Mouse (Mus musculus) midbrain, embryonic 15.5 days (tissue): ENCODE measurements at regions not wholly inside any gene's neighbourhood (a gene's known extent, or its start where the extent isn't known, plus 50 kb on each side); places are given as distances from the start of the nearest gene placed in this dataset.

ENCODE experiments used
- ATAC-seq: fragments of 200-750 bp; cut with Nextera tagmentation; replicated peaks from 2 replicates; pipeline ENCODE4 v1.8.0; 2017; ENCODE audit warnings: moderate TSS enrichment
- H3K27ac ChIP-seq: fragments of 300-500 bp; sonication (generic); 2 replicates; pipeline ENCODE4 v1.5.1; 2015; ENCODE audit warnings: mild to moderate bottlenecking, inconsistent platforms
- H3K27me3 ChIP-seq: fragments of 300-500 bp; sonication (generic); replicated peaks from 2 replicates; pipeline ENCODE4 v1.6.1; 2015; ENCODE audit warnings: inconsistent platforms
- H3K36me3 ChIP-seq: fragments of 300-500 bp; sonication (generic); replicated peaks from 2 replicates; pipeline ENCODE4 v1.6.1; 2015; ENCODE audit warnings: inconsistent platforms
- H3K4me1 ChIP-seq: fragments of 300-500 bp; sonication (generic); 2 replicates; pipeline ENCODE4 v1.6.1; 2015; ENCODE audit warnings: inconsistent platforms
- H3K4me2 ChIP-seq: fragments of 300-500 bp; sonication (generic); 2 replicates; pipeline ENCODE4 v1.6.1; 2015; ENCODE audit warnings: inconsistent platforms, mild to moderate bottlenecking, moderate library complexity
- H3K4me3 ChIP-seq: fragments of 300-500 bp; sonication (generic); 2 replicates; pipeline ENCODE4 v1.5.1; 2015; ENCODE audit warnings: mild to moderate bottlenecking, inconsistent platforms
- H3K9ac ChIP-seq: fragments of 300-500 bp; sonication (generic); 2 replicates; pipeline ENCODE4 v1.6.1; 2015; ENCODE audit warnings: mild to moderate bottlenecking, inconsistent platforms
- H3K9me3 ChIP-seq: fragments of 300-500 bp; sonication (generic); 2 replicates; pipeline ENCODE4 v1.6.1; 2016; ENCODE audit warnings: inconsistent platforms
- WGBS: fragments of 180-500 bp; shearing (Covaris S2); methylation state at CpG from one replicate; pipeline ENCODE4 v1.1.7; 2015; ENCODE audit warnings: mixed read lengths; 5-methylcytosine and 5-hydroxymethylcytosine counted together

GRCm38 (mm10) chr14:9284976-9285605, 619.1 kb upstream of the 4930452B06Rik start:
- no peak overlapping the region for H3K9ac ChIP-seq
- peaks cover 3% of the 10 kb centered on the region; the same call in 1 of the 2 replicates for H3K4me1 ChIP-seq
- no peak overlapping the region for H3K4me3 ChIP-seq
- H3K27ac ChIP-seq = no peak overlapping the region
- H3K36me3 ChIP-seq = no peaks in the 10 kb centered on the region
- H3K4me2 ChIP-seq = no peak overlapping the region
- H3K9me3 ChIP-seq = no peaks in the 10 kb centered on the region
- 0 out of 2 replicates have a peak, but pooled peaks have one; percentile 37 for ATAC-seq
- no peaks in the 10 kb centered on the region for H3K27me3 ChIP-seq
- WGBS = 74% methylated on average over 2 of the region's 2 CpGs

- Histone ChIP-seq H3K36me3 (no peaks in the 10 kb centered on the region), H3K27me3 (no peaks in the 10 kb centered on the region), H3K27ac (no peak overlapping the region), H3K4me1 (no peaks in the 10 kb centered on the region), H3K9ac (no peak overlapping the region), H3K9me3 (no peaks in the 10 kb centered on the region), H3K4me3 (no peak overlapping the region), H3K4me2 (no peak overlapping the region)
- WGBS = 78% methylated on average over 14 of the region's 14 CpGs
- ATAC-seq = no peak
These were observed 601.4 kb upstream of the 4930452B06Rik start for GRCm38 (mm10) chr14:9267282-9268091.

- H3K27ac ChIP-seq = no peak overlapping the region
- no peak overlapping the region for H3K4me3 ChIP-seq
- no peak for ATAC-seq
- no peak overlapping the region for H3K9ac ChIP-seq
- H3K9me3 ChIP-seq = no peaks in the 10 kb centered on the region
- no peaks in the 10 kb centered on the region for H3K27me3 ChIP-seq
- H3K36me3 ChIP-seq = no peaks in the 10 kb centered on the region
- WGBS = 80% methylated on average over 1 of the region's 1 CpGs
- no peak overlapping the region for H3K4me2 ChIP-seq
- H3K4me1 ChIP-seq = no peaks in the 10 kb centered on the region
These were observed 586.0 kb upstream of the 4930452B06Rik start for GRCm38 (mm10) chr14:9252017-9252416.

GRCm38 (mm10) chr14:9245266-9245665, 579.2 kb upstream of the 4930452B06Rik start:
- H3K27ac ChIP-seq = no peak overlapping the region
- 30% methylated on average over 1 of the region's 1 CpGs for WGBS
- H3K9ac ChIP-seq = no peak overlapping the region
- no peaks in the 10 kb centered on the region for H3K36me3 ChIP-seq
- H3K9me3 ChIP-seq = no peaks in the 10 kb centered on the region
- H3K4me3 ChIP-seq = no peak overlapping the region
- H3K27me3 ChIP-seq = no peaks in the 10 kb centered on the region
- ATAC-seq = no peak
- H3K4me2 ChIP-seq = no peak overlapping the region
- H3K4me1 ChIP-seq = 0 out of 2 replicates have a peak, but pooled peaks cover 2% of the 10 kb centered on the region

GRCm38 (mm10) chr14:9243336-9243735, 577.3 kb upstream of the 4930452B06Rik start:
- Histone ChIP-seq H3K27me3 (no peaks in the 10 kb centered on the region), H3K9ac (no peak overlapping the region), H3K36me3 (no peaks in the 10 kb centered on the region), H3K27ac (no peak overlapping the region), H3K9me3 (no peaks in the 10 kb centered on the region), H3K4me3 (no peak overlapping the region), H3K4me1 (0 out of 2 replicates have a peak, but pooled peaks cover 2% of the 10 kb centered on the region), H3K4me2 (no peak overlapping the region)
- no peak for ATAC-seq

GRCm38 (mm10) chr14:9242118-9242517, 576.1 kb upstream of the 4930452B06Rik start:
- no peak overlapping the region for H3K27ac ChIP-seq
- no peaks in the 10 kb centered on the region for H3K9me3 ChIP-seq
- H3K4me2 ChIP-seq = no peak overlapping the region
- no peak for ATAC-seq
- H3K4me3 ChIP-seq = no peak overlapping the region
- no peaks in the 10 kb centered on the region for H3K27me3 ChIP-seq
- no peak overlapping the region for H3K9ac ChIP-seq
- 0 out of 2 replicates have a peak, but pooled peaks cover 2% of the 10 kb centered on the region for H3K4me1 ChIP-seq
- 24% methylated on average over 2 of the region's 2 CpGs for WGBS
- H3K36me3 ChIP-seq = no peaks in the 10 kb centered on the region

GRCm38 (mm10) chr14:9227670-9228069, 561.6 kb upstream of the 4930452B06Rik start:
- no peak overlapping the region for H3K27ac ChIP-seq
- WGBS = 81% methylated on average over 6 of the region's 6 CpGs
- H3K9ac ChIP-seq = no peak overlapping the region
- H3K36me3 ChIP-seq = no peaks in the 10 kb centered on the region
- H3K4me1 ChIP-seq = no peaks in the 10 kb centered on the region
- no peak overlapping the region for H3K4me2 ChIP-seq
- no peaks in the 10 kb centered on the region for H3K9me3 ChIP-seq
- no peak for ATAC-seq
- H3K4me3 ChIP-seq = no peak overlapping the region
- no peaks in the 10 kb centered on the region for H3K27me3 ChIP-seq

GRCm38 (mm10) chr14:9200246-9200645, 534.2 kb upstream of the 4930452B06Rik start:
- no peak for ATAC-seq
- Histone ChIP-seq H3K36me3 (no peaks in the 10 kb centered on the region), H3K27ac (no peak overlapping the region), H3K4me2 (no peak overlapping the region), H3K27me3 (no peaks in the 10 kb centered on the region), H3K4me3 (no peak overlapping the region), H3K4me1 (no peaks in the 10 kb centered on the region), H3K9me3 (no peaks in the 10 kb centered on the region), H3K9ac (no peak overlapping the region)
- WGBS = 89% methylated on average over 2 of the region's 2 CpGs

- Histone ChIP-seq H3K36me3 (no peaks in the 10 kb centered on the region), H3K27ac (no peak overlapping the region), H3K9ac (no peak overlapping the region), H3K4me3 (no peak overlapping the region), H3K4me1 (no peaks in the 10 kb centered on the region), H3K27me3 (no peaks in the 10 kb centered on the region), H3K9me3 (no peaks in the 10 kb centered on the region), H3K4me2 (no peak overlapping the region)
- 83% methylated on average over 4 of the region's 4 CpGs for WGBS
- ATAC-seq = no peak
These were observed 526.2 kb upstream of the 4930452B06Rik start for GRCm38 (mm10) chr14:9192122-9192769.

- Histone ChIP-seq H3K9me3 (no peaks in the 10 kb centered on the region), H3K9ac (no peak overlapping the region), H3K4me2 (no peak overlapping the region), H3K27ac (no peak overlapping the region), H3K36me3 (no peaks in the 10 kb centered on the region), H3K4me1 (no peaks in the 10 kb centered on the region), H3K27me3 (no peaks in the 10 kb centered on the region), H3K4me3 (no peak overlapping the region)
- WGBS = 73% methylated on average over 3 of the region's 3 CpGs
- no peak for ATAC-seq
These were observed 525.6 kb upstream of the 4930452B06Rik start for GRCm38 (mm10) chr14:9191664-9192063.

- Histone ChIP-seq H3K9me3 (no peaks in the 10 kb centered on the region), H3K4me2 (no peak overlapping the region), H3K36me3 (no peaks in the 10 kb centered on the region), H3K4me1 (no peaks in the 10 kb centered on the region), H3K27ac (no peak overlapping the region), H3K4me3 (no peak overlapping the region), H3K9ac (no peak overlapping the region), H3K27me3 (no peaks in the 10 kb centered on the region)
- WGBS = 97% methylated on average over 2 of the region's 2 CpGs
- ATAC-seq = no peak
These were observed 495.3 kb upstream of the 4930452B06Rik start for GRCm38 (mm10) chr14:9161336-9161735.

GRCm38 (mm10) chr14:9157941-9158340, 491.9 kb upstream of the 4930452B06Rik start:
- WGBS = 87% methylated on average over 3 of the region's 3 CpGs
- H3K27me3 ChIP-seq = no peaks in the 10 kb centered on the region
- H3K36me3 ChIP-seq = no peaks in the 10 kb centered on the region
- H3K9me3 ChIP-seq = no peaks in the 10 kb centered on the region
- no peak overlapping the region for H3K4me2 ChIP-seq
- H3K4me3 ChIP-seq = no peak overlapping the region
- H3K9ac ChIP-seq = no peak overlapping the region
- H3K4me1 ChIP-seq = no peaks in the 10 kb centered on the region
- ATAC-seq = no peak
- no peak overlapping the region for H3K27ac ChIP-seq
